ENCODE assay signal across 31 mouse cellular contexts in the genomic region with DNA sequence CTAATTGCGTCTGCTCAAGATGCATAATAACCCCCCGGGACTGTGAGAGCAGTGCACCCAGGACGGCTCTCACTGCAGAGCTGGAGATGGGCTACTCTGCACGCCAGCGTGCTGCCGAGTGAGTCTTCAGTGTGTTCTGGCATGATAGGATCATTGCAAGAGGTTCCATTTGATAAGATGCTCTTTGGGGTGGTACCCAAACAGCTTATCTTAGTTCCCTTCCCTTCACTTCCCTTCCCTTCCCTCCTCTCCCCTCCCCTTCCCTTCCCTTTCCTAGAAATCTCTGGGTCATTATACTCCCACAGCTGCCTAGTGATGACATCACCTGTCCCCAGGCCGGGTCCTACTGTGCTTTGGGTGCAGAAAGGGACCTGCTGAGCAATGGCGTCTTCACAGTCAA. TPM values are rescaled to one million over a fixed set of nuclear protein-coding genes. Genes with fewer than 3 reads are reported as not detected.
"Had no signal": no experiment of that assay in that cellular context is flagged by ENCODE, and none has a peak within 500 bp of the region (broad histone marks: within the 10 kb centered on the region; RNA-seq: fewer than 3 reads in every experiment).

No protein-coding gene starts in this region.

- H3K4me3 ChIP-seq: left cerebral cortex, adult 2 months; limb, embryonic 12.5 days; limb, embryonic 15.5 days had no signal

- DNase-seq: kidney, adult 2 months; kidney, postnatal 10 days; kidney, postnatal 36 days; layer of hippocampus, postnatal 36 days; left cerebral cortex, postnatal 4 days; lung, adult 2 months; lung, postnatal 14 days; lung, postnatal 4 days; midbrain, embryonic 14.5 days; thymus, adult 18-20 months; thymus, postnatal 36 days had no signal

- H3K36me3 ChIP-seq: limb, embryonic 12.5 days; limb, embryonic 15.5 days had no signal

- H3K4me2 ChIP-seq: limb, embryonic 12.5 days; limb, embryonic 15.5 days; midbrain, embryonic 11.5 days had no signal

- H3K27me3 ChIP-seq: limb, embryonic 12.5 days; limb, embryonic 15.5 days had no signal

- ATAC-seq: intestine, embryonic 16.5 days had no signal

- H3K9ac ChIP-seq: limb, embryonic 12.5 days; limb, embryonic 15.5 days had no signal

- H3K9me3 ChIP-seq: limb, embryonic 12.5 days; limb, embryonic 15.5 days had no signal

- H3K27ac ChIP-seq: left cerebral cortex, adult 2 months; limb, embryonic 12.5 days; limb, embryonic 15.5 days had no signal

RNA-seq across cellular contexts. Expression of gene Slc2a7, which starts 23.3 kb away (rescaled TPM):
- total RNA-seq: layer of hippocampus, adult 8-10 months; layer of hippocampus, postnatal 10 days; layer of hippocampus, postnatal 36 days; left cerebral cortex, adult 2 months; left cerebral cortex, postnatal 10 days; left cerebral cortex, postnatal 4 days; megakaryocyte-erythroid progenitor cell, adult 5-6 weeks; midbrain, postnatal 0 days had no signal
- polyA plus RNA-seq: kidney, embryonic 14.5 days; limb, embryonic 12.5 days; limb, embryonic 15.5 days; lung, adult 2 months; lung, embryonic 16.5 days; midbrain, embryonic 11.5 days; midbrain, embryonic 14.5 days; midbrain, postnatal 0 days; neural tube, embryonic 11.5 days; neural tube, embryonic 14.5 days; spleen, adult 2 months; testis, adult 2 months; urinary bladder, adult 2 months had no signal

RNA-seq across cellular contexts. Expression of gene Car6, which starts 29.0 kb away (rescaled TPM):
- total RNA-seq: layer of hippocampus, postnatal 10 days; left cerebral cortex, adult 2 months; left cerebral cortex, postnatal 10 days; left cerebral cortex, postnatal 4 days; megakaryocyte-erythroid progenitor cell, adult 5-6 weeks; midbrain, postnatal 0 days had no signal
- polyA plus RNA-seq: intestine, embryonic 16.5 days; kidney, adult 2 months; kidney, embryonic 14.5 days; lung, embryonic 16.5 days; midbrain, embryonic 11.5 days; midbrain, postnatal 0 days; neural tube, embryonic 11.5 days; neural tube, embryonic 14.5 days; small intestine, adult 2 months; spleen, adult 2 months; stomach, embryonic 16.5 days; urinary bladder, adult 2 months had no signal

RNA-seq across cellular contexts. Expression of gene Slc2a5, which starts 53.0 kb away (rescaled TPM):
- total RNA-seq: megakaryocyte progenitor cell, adult 5-6 weeks; megakaryocyte-erythroid progenitor cell, adult 5-6 weeks had no signal
